Mouse (Mus musculus) cerebral cortex, adult 2 months (tissue): ENCODE results near the gene Pfkfb4.

ENCODE experiments used
- WGBS: fragments of 180-500 bp; shearing (Covaris S2); methylation state at CpG from one replicate; pipeline ENCODE4 v1.1.7; 2018; 5-methylcytosine and 5-hydroxymethylcytosine counted together

Pfkfb4 gene

DNA sequence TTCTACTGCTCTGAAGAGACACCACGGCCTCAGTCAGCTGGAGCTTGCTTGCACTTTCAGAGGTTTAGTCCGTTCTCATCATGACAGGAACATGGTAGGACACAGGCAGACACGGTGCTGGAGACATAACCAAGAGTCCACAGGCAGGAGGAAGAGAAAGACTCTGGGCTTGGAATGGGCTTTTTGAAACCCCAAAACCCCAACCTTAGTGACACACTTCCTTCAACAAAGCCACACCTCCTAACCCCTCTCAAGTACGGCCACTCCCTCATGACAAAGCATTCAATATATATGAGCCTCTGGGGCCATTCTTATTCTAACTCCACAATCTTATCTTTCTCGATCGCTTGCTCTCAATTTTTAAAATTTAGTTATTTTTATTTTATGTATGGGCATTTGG, 40.9 kb downstream of the Pfkfb4 start:
- 92% methylated on average over 6 of the region's 6 CpGs for WGBS

DNA sequence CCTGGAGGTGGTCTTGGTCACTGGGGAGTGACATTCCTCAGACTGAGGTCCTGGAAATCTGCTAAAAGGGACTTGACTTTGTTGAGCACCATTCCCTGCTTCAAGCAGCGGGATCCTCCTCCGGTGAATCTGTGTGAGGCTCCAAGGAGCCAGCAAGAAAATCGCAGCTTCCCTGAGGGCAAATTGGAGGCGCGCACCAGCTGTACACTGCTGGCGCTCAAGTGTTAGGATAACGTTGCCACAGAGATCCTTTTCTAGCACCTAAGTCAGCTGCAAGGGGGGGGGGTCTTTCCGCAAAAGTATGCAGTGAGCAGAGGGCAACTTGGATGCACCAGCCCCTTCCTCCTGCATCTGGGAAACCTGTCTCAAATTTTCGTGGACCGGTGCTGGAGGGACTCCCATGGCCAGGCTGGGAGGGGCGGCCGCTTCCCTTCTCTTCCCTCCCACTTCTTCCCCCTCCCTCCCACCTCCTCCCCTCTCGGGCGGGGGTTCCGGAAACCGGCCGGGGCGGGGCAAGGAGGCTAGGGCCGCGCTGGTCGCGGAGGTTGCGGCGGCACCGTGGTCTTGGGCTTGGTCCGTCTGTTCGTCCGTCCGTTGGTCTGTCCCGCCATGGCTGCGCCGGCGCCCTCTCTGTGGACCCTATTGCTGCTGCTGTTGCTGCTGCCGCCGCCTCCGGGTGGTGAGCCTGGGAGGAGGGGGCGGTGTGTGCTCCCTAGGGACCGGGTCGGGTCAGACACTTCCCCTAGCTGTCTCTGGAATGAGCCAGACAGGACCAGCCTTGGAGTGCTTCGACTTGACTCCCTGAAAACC, 46.7 kb downstream of the Pfkfb4 start, which contains the start of gene Shisa5:
TSS of gene Shisa5 (plus strand) at position 480 of the 810 bp plus-strand sequence.
- WGBS = 1% methylated on average over 40 of the region's 40 CpGs

- WGBS = 39% methylated on average over 8 of the region's 8 CpGs
These were observed 47.4 kb downstream of the Pfkfb4 start for GRCm38 (mm10) chr9:109038901-109039364.

- whole genome bisulfite sequencing = 85% methylated on average over 4 of the region's 4 CpGs
These were observed 48.1 kb downstream of the Pfkfb4 start for GRCm38 (mm10) chr9:109039681-109040080.

- WGBS = 78% methylated on average over 8 of the region's 8 CpGs
These were observed 48.6 kb downstream of the Pfkfb4 start for GRCm38 (mm10) chr9:109040216-109040615.

- 71% methylated on average over 6 of the region's 6 CpGs for WGBS
These were observed 49.3 kb downstream of the Pfkfb4 start for GRCm38 (mm10) chr9:109040906-109041305.

- 62% methylated on average over 7 of the region's 7 CpGs for WGBS
These were observed 49.8 kb downstream of the Pfkfb4 start for GRCm38 (mm10) chr9:109041351-109041750.

GRCm38 (mm10) chr9:109046306-109046705, 54.7 kb downstream of the Pfkfb4 start:
- WGBS = 39% methylated on average over 5 of the region's 5 CpGs

DNA sequence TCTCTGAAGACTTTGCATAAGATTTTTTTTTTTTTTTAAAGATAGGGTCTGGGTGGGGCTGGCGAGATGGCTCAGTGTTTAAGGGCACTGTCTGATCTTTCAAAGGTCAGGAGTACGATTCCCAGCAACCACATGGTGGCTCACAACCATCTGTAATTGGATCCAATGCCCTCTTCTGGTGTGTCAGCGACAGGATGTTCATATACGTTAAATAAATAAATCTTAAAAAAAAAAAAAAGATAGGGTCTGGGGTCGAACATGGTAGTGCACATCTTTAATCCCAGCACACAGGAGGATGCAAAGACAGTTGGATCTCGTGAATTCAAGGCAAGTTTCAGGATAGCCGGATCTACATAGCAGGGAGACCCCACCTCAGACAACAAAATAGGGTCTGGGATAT, 57.7 kb downstream of the Pfkfb4 start:
- WGBS = 83% methylated on average over 7 of the region's 7 CpGs

GRCm38 (mm10) chr9:109049996-109050673, 58.6 kb downstream of the Pfkfb4 start:
- 86% methylated on average over 9 of the region's 9 CpGs for WGBS

DNA sequence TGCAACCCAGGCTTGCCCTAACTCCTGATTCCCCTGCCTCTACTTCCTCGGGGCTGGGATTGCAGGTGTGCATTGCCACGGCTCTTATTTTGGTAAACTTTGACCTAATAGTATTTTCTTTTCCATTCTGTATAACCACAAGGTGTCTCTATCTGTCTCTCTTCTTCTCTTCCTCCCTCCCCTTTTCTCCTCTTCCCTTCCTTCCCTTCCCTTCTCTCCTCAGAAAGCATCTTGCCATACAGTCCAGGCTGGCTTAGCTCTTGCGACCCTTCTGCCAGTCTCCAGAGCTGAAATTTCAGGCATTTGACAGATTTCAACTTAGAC, 59.1 kb downstream of the Pfkfb4 start:
- WGBS = 80% methylated on average over 3 of the region's 3 CpGs

DNA sequence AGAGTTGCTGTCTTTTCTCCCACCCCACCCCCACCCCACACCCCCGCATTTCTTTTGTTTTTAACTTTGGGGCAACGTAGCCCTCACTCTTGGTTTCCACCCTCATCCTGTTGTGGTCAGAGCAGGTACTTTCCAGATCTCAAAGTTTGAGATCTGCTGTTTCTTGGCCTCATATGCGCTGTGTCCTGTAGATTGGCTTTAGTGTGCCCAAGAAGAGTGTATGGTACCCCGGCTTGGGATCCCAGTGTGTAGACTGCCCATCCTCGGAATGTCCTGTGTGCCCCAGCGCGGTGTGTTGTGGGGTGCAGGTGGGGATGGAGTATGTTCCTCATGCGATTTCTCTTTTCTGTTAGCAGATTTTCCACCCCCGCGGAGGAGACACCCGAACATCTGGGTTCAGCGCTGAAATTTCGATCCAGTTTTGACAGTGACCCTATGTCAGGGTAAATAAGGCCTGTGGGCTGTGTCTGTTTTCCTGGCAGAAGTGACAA, 59.5 kb downstream of the Pfkfb4 start:
- WGBS = 91% methylated on average over 13 of the region's 13 CpGs

- 94% methylated on average over 10 of the region's 10 CpGs for WGBS
These were observed 60.3 kb downstream of the Pfkfb4 start for GRCm38 (mm10) chr9:109051651-109052489.

GRCm38 (mm10) chr9:109052490-109053260, 61.1 kb downstream of the Pfkfb4 start:
- WGBS = 92% methylated on average over 9 of the region's 9 CpGs

DNA sequence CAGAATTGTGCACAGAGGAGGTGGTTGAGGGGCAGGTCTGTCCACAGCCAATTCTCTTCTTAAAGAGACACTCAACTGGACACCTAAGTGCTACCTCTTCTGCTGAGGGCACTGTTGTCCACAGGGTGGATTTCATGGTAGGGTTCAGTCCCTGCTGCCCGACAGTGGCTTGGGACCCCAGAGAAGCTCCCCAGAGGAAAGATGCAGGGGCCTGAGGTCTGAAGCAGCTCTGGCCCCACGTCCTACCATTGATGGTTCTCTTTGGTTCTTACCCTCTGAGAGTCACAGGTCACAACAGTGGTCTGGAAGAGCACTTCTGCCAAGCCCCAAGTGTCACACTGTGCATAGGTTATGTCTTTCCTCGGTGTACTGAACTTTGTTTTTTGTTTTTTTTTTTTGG, 61.8 kb downstream of the Pfkfb4 start:
- WGBS = 90% methylated on average over 3 of the region's 3 CpGs

- 77% methylated on average over 6 of the region's 6 CpGs for WGBS
These were observed 62.3 kb downstream of the Pfkfb4 start for GRCm38 (mm10) chr9:109053851-109054250.

DNA sequence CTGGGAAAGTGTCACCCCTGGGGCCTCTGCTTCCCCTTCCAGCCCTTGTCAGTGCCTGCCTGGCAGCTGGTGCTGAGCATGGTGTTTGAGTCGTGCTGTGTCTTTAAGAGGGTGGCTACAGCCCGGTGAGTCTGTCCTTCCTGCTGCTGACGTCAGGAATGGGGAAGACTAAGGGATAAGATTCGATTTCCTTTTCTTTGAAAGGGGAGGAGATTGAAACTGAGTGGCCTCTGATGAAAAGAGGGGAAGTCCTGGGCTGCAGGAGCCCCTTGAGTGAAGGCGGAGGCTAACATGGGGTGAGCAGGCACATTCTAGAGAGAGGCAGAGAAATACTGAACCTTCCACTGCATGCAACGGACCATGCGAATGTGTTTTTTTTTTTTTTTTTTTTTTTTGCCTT, 63.1 kb downstream of the Pfkfb4 start:
- WGBS = 6% methylated on average over 7 of the region's 7 CpGs

GRCm38 (mm10) chr9:109055271-109056030, 63.9 kb downstream of the Pfkfb4 start:
- WGBS = 77% methylated on average over 12 of the region's 12 CpGs

DNA sequence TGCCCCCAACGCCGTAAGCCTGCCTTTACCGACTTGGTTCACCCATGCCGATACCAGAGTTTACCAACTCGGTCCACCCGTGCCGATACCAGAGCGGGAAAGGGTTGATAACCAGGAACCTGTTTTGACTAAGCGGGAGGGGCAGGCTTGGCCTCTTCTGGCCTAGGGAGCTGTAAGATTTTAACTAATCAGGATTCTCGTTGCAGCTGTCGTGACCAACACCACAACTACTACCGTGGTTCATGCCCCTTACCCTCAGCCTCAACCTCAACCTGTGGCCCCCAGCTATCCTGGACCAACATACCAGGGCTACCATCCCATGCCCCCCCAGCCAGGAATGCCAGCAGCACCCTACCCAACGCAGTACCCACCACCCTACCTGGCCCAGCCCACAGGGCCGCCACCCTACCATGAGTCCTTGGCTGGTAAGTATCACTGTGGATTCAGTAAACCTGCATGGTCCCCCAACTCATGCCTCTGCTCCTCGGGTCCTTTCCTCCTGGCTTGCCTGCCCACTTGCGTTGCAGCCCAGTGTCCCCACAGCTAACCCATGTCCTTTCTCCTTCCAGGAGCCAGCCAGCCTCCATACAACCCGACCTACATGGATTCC, 64.6 kb downstream of the Pfkfb4 start:
- WGBS = 89% methylated on average over 17 of the region's 17 CpGs

DNA sequence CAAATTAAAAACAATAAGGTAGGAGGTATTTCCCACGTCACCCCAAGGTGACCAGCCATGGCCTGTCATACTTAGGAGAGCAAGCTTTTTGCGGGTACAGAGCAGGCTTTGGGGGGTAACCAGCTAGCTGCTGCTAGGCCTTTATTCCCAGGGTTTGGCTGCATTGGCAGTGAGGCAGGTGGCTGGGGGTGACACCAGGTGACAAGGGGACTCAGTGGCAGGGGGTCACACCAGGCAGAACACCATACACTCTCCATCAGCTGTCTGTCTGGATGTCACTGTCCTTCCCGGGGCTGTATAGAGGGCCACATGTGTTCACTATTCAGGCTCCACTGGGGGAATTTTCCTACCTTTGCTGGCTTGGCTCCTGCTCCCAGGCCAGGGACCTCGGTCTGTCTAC, 65.3 kb downstream of the Pfkfb4 start:
- 79% methylated on average over 4 of the region's 4 CpGs for WGBS
